Mouse (Mus musculus): ENCODE results near the gene Nfkbie.
A peak's percentile ranks its signal among the peaks of the same experiment; 100 is the strongest.

Gene Nfkbie

DNA sequence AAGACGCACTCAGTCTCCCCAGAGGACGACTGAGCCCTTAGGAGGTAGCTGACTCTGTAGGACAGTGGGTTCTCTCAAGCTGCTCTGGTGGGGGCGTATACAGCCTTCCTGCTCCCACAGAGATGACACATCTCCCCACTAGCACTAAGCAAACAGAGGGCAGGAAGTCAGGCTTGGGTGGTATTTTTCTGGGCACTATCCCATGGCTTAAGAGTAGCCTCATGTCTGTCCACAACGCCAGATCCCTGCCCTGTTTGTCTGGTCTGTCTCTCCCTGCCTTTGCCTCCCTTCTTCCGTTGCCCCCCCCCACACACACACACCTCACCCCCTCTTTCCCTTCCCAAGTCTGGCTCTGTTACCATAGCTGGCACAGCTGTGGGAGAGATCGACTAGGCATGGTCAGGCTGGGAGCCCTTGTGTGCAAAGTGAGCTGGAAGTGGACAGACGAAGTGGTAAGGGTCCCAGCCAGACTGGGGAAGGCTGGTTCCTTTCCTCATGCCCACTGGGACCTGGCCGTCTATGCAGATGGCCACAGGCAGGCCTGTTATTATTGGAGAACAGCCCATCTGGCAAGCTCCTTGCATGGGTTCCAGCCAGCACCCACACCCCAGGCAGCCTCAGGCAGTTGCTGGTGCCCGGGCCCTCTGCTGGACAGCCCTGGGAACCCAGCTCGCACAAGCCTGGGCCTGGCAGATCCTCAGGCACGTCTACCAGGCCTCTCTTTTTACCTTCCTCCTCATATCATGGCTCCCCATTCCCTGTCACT lies 41.3 kb downstream of the Nfkbie start:
- no peak for DNase-seq (ENCODE audit: low read depth, low spot score)

DNA sequence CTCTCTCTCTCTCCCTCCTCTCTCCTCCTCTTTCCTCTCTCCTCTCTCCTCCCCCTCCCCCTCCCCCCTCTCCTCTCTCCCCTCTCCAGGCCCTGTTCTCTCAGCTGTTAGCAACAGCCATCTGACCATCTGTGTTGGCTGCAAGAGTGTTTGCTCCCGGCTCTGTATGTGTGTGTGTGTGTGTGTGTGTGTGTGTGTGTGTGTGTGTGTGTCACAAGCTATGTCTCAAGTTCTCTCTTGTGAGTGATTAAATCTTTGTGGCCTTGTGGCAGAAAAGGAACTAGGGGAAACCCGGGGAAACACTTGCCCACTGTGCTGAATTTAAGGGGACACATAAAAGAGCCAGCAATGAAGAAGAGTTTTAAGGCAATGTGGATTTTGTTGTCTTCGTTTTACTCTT lies 42.3 kb downstream of the Nfkbie start:
- DNase-seq (ENCODE audit: low read depth, low spot score), result no peak

- no peak for DNase-seq (ENCODE audit: low read depth, low spot score)
Observed at GRCm38 (mm10) chr17:45598376-45598775, 42.9 kb downstream of the Nfkbie start.

- DNase-seq (ENCODE audit: low read depth, low spot score), result no peak
Observed at GRCm38 (mm10) chr17:45598891-45599290, 43.4 kb downstream of the Nfkbie start.

DNA sequence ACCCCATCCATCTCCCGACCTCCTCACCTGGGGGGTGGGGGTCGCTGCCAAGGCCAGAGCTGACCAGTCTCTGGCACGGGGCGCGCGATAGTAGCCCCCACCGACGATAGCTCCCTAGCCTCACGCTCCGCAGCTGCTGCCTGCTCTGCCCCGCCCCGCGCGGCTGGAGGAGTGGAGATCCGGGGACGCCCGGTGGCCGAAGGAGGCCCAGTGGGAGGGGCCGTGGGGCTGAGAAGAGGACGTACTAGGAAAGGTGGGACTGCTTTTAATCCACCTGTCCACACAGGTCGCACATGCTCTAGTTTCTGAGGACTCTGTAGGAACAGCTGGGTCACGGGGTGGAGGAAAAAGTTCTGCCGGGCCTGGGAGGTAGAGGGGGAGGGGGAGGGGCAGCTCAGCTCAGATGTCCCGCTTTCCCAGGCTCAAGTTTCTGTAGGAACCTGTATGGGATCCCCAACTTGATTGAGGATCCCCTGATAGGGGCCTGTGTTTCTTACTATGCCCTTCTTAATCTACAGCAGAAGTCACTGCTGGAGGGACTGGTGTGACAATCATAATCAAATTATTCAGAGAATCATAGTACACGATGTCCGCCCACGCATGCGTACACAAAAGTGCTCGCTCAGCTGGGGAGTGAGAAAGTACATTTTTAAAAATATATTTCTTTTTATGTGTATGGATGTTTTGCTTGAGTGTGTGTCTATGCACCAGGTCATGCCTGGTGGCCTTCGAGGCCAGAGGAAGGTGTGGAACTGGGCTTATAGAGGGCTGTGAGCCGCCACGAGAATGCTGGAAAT lies 44.1 kb downstream of the Nfkbie start, which contains the start of gene Slc29a1:
Slc29a1 (minus strand) TSS at position 161 of the 797 bp plus-strand sequence.
- peak; percentile 88 for DNase-seq (ENCODE audit: low read depth, low spot score)

DNA sequence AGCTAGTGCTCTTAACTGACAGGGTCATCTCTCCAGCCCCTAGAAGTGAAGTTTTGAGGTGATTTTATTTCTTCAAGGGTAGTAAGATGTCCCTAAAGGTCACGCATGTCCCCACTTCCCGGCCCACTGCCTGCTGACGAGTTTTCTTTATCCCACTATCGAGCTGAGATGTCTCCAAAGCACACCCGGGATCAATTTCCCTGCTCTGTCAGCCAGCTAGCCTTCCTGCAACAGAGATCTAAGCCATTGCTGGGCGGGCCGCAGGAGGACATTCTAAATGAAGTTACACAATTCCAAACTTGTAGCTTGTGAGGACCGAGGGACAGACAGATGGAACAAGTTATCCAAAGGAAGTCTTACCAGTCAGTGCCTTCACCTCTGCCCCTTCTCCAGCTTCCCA lies 44.8 kb downstream of the Nfkbie start:
- no peak for DNase-seq (ENCODE audit: low read depth, low spot score)

DNA sequence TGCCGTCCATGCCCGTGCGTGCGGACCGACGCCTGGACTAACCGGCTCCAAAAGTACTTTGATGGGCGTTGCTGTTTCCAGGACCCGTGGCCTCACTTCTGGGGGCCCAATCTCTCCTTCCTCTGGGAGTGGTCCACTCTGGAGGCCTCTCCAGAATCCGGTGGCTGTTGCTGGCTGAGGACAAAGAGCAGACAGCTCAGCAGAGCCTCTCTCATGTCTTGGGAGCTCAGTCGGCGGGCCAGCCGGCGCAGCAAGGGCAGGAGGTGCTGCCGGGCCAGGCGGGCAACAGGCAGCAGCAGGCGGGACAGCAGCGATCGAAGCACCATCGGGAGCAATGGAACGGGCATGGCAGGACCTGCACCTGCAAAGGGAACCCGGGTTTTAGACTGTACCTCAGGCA lies 45.8 kb downstream of the Nfkbie start:
- peak; percentile 50 for DNase-seq (ENCODE audit: low read depth, low spot score)

DNA sequence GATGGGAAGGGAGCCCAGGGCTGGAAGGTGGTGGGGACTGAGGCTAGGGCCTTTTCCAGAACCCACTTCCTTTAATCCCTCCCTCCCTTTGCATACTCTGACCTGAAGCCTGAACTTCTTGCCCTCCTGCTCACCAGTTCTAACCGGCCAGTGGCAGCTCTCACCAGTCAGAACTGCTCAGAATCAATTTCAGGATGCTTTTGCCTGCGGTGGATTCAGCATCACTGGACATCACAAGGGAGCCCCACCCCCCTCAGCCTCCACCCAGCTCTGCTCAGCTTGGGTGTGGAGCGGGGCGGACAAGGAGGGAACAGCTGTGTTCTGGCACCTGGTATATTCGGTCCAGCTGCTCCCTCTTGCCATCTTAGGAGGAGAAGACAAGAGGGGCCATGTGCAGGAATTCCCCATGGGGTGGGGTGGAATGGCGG lies 46.4 kb downstream of the Nfkbie start, which contains the start of gene Mymx:
Mymx (minus strand) TSS at position 226 of the 428 bp plus-strand sequence.
- DNase-seq (ENCODE audit: low read depth, low spot score), result peak; percentile 99

DNA sequence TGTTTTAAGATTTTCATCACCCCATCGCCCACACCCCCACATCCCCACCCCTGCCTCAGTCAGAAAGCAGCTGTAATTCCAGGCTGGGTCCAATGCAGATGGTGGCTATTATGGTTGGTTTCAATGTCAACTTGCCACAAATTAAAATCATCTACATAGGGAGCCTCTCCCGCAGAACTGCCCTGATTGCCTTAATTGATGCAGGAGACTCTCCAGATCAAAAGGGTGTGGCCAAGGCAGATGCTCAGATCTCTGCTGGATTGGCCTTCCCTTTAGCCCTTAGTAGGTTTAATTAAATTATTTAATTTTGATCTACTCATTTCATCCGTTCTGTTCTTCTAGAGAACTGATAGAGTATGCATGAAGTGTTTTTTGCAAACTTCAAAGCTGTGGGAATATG lies 47.5 kb downstream of the Nfkbie start:
- DNase-seq (ENCODE audit: low read depth, low spot score), result no peak

DNA sequence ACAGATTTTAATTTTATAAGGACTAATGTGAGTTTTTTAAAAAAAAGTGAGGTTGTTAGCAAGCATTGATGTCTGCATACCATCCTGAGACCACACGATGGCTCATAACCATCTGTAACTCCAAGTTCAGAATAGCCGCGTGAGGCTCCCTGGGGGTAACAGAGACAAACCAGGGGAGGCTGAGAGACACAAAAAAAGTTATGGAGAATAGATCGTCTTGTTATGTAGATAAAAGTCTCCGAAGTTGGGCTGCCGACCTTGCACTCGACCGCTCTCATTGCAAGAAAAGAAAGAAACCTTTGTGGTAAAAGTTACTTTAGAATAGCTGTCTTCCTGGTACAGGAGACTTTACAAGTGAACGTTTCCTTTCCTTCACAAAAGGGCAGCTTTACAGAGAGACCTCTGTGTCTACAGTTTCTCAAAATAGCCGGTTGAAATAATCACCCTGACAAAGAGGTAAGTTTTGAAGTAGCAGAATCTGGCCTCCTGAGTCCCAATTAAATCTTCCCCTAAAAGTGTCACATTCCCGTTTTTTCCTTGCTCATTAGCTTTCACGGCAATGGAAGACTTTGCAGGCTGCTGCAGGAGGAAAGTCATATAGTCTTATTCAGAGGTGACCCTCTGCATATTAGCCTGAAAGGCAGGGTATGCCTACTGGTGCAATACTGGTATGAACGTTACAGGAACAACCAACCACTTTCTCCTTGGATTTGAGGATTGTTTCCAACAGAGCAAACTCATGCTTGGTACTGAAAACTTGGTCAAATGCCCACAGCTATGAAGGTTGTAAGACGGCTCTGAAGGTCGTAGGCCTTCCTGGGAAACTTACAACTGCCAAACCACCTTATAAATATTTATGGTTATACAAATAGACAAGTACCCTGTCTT lies 51.7 kb downstream of the Nfkbie start:
- peak; percentile 97 for DNase-seq (ENCODE audit: low read depth, low spot score)

DNA sequence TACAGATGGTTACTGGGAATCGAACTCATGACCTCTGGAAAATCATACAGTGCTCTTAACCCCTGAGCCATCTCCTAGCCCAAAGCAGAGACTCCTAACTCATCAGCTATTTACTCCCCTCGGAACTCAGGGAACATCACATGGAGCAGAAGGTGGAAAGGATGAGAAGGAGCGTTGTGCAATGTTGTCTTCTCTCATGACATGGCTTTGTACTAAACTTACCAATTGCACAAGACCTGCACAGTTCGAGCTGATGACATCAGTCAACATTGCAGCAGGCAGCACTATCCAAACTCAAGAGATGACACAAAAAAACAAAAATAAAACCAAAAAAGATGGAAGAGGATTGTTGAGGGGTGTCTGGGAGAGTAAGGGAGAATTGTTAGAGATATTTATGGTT lies 52.9 kb downstream of the Nfkbie start:
- DNase-seq (ENCODE audit: low read depth, low spot score), result no peak

DNA sequence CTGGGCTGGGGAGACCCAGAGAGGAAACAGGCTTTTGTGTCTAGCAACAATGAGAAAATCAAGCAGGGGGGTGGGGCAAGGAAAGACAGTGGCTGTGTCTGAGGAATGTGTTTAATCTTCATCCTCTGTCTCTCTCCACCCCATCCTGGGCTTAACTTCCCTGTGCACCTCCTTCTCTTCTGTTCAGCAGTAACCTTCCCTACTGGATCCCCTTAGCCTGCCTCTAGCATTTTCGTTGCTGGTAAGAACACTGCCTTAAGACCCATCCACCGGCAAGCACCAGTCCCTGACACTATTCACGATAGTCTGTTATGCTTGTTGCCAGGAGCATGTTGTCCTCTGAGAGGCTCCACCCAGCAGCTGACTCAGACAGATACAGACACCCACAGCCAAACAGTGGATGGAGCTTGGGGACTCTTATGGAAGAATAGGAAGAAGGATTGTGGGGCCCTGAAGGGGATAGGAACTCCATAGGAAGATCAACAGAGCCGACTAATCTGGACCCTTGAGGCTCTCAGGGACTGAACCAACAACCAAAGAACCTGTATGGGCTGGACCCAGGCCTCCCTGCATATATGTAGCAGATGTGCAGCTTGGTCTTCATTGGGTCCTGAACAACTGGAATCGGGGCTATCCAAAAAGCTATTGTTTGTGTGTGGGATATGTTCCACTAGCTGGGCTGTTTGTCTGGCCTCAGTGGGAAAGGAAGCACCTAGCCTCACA lies 54.8 kb downstream of the Nfkbie start:
- DNase-seq (ENCODE audit: low read depth, low spot score), result peak; percentile 96

DNA sequence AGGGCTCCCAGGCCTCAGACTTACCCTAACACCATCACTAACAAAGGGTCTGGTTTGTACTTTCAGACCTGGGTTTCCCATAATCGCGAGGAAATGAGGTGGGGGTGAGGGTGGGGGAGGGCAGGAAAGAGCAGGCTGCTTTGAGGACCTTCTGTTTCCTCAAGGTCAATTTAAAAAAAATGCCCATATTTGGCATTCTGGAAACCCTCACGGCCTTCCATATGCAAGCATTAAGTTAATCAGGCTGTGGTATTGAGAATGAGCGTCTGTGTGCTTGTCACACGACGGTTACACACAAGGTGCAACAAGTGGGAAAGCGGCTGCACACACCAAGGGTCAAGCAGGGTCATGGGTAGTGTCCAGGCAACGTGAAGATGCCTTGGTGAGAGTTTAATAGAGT lies 56.5 kb downstream of the Nfkbie start:
- DNase-seq (ENCODE audit: low read depth, low spot score), result peak; percentile 65
